Mouse (Mus musculus): ENCODE results near the gene Ptcd2. TPM values are rescaled to one million over a fixed set of nuclear protein-coding genes. Genes with fewer than 3 reads are reported as not detected.

Ptcd2 gene
- polyA plus RNA-seq, 1 experiment: 27.2 TPM

DNA sequence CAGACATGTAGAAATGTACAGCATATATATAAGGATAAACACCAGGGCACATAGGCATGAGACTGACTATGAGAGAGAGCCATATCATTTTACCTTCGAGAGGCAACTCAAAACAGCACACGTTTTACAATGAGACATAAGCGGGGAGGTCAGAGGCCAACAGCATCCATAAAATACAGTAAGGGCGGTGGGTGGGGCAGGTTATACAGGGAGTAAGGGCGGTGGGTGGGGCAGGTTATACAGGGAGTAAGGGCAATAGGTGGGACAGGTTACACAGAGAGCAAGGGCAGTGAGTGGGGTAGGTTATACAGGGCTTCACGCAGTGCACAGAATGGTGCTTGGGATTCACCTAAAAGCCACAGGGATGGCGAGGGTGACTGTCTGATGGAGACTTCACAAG lies 24.1 kb downstream of the Ptcd2 start:
- TF ChIP-seq USF1 (IDR thresholded peaks at IDR 0.05; ENCODE audit: low read depth) (no peak), FOSL1 (IDR thresholded peaks at IDR 0.05; ENCODE audit: insufficient read depth, low read length, poor library complexity, severe bottlenecking) (no peak), CTCF (IDR thresholded peaks at IDR 0.05; ENCODE audit: control insufficient read depth, insufficient read depth, insufficient read length) (no peak), MAX (IDR thresholded peaks at IDR 0.05) (no peak), MYOD1 (IDR thresholded peaks at IDR 0.05; ENCODE audit: control insufficient read depth, insufficient read length, low read depth) (no peak), CEBPB (IDR thresholded peaks at IDR 0.05; ENCODE audit: low read depth) (no peak), MYOG (IDR thresholded peaks at IDR 0.05; ENCODE audit: control insufficient read depth, extremely low read depth, insufficient read length) (no peak)
- Histone ChIP-seq H3K4me3 (ENCODE audit: insufficient read depth, poor library complexity, severe bottlenecking) (no peak overlapping the region), H3K36me3 (ENCODE audit: control insufficient read depth, insufficient read depth) (peaks cover 33% of the 10 kb centered on the region), H3K79me2 (ENCODE audit: control insufficient read depth, insufficient read depth) (no peaks in the 10 kb centered on the region), H3ac (ENCODE audit: control insufficient read depth, insufficient read length, low read depth) (no peak overlapping the region), H3K79me3 (ENCODE audit: low read depth) (no peaks in the 10 kb centered on the region), H3K27me3 (ENCODE audit: control insufficient read depth, insufficient read depth, insufficient read length) (no peaks in the 10 kb centered on the region)

DNA sequence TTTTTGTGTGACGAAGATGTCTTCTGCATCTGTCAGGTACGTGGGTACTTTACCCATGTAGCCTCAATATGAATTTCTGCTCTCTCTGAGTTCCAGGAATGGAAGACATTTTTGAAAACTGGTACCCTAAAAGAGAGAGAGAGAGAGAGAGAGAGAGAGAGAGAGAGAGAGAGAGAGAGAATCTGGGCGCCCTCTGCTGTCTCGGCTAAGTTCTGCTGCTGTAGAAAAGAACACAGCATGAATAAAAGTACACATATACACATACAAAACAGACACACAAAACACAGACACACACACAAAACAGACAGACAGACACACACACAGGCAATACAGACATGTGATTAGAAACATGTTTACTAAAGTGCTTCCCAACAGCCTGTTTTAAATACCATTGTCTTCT lies 27.4 kb downstream of the Ptcd2 start:
- Histone ChIP-seq H3ac (ENCODE audit: control insufficient read depth, insufficient read length, low read depth) (no peak overlapping the region), H3K79me2 (ENCODE audit: control insufficient read depth, insufficient read depth) (no peaks in the 10 kb centered on the region), H3K79me3 (ENCODE audit: low read depth) (no peaks in the 10 kb centered on the region), H3K36me3 (ENCODE audit: control insufficient read depth, insufficient read depth) (peaks cover 26% of the 10 kb centered on the region), H3K27me3 (ENCODE audit: control insufficient read depth, insufficient read depth, insufficient read length) (no peaks in the 10 kb centered on the region), H3K4me3 (ENCODE audit: insufficient read depth, poor library complexity, severe bottlenecking) (no peak overlapping the region)
- TF ChIP-seq FOSL1 (IDR thresholded peaks at IDR 0.05; ENCODE audit: insufficient read depth, low read length, poor library complexity, severe bottlenecking) (no peak), USF1 (IDR thresholded peaks at IDR 0.05; ENCODE audit: low read depth) (no peak), MAX (IDR thresholded peaks at IDR 0.05) (no peak), MYOD1 (IDR thresholded peaks at IDR 0.05; ENCODE audit: control insufficient read depth, insufficient read length, low read depth) (no peak), CTCF (IDR thresholded peaks at IDR 0.05; ENCODE audit: control insufficient read depth, insufficient read depth, insufficient read length) (no peak), MYOG (IDR thresholded peaks at IDR 0.05; ENCODE audit: control insufficient read depth, extremely low read depth, insufficient read length) (no peak), CEBPB (IDR thresholded peaks at IDR 0.05; ENCODE audit: low read depth) (no peak)

DNA sequence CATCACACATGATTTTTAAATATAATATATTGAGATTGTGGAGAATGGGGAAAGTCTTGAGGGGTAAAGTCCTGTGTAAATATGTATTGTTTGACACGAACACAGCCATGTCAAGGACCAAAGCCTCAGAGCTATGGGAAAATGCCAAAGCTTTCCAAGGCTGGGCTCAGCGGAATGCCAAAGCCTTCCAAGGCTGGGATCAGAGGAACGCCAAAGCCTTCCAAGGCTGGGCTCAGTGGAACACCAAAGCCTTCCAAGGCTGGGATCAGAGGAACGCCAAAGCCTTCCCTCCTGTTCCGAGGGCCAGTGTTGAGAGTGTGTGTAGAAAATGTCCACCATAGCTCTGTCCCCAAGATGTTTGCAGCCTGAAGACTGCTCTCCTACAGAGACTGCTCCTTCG lies 28.1 kb downstream of the Ptcd2 start:
- TF ChIP-seq CTCF (IDR thresholded peaks at IDR 0.05; ENCODE audit: control insufficient read depth, insufficient read depth, insufficient read length) (no peak), CEBPB (IDR thresholded peaks at IDR 0.05; ENCODE audit: low read depth) (no peak), MYOG (IDR thresholded peaks at IDR 0.05; ENCODE audit: control insufficient read depth, extremely low read depth, insufficient read length) (no peak), MYOD1 (IDR thresholded peaks at IDR 0.05; ENCODE audit: control insufficient read depth, insufficient read length, low read depth) (no peak), FOSL1 (IDR thresholded peaks at IDR 0.05; ENCODE audit: insufficient read depth, low read length, poor library complexity, severe bottlenecking) (no peak)
- Histone ChIP-seq H3K79me2 (ENCODE audit: control insufficient read depth, insufficient read depth) (no peaks in the 10 kb centered on the region), H3ac (ENCODE audit: control insufficient read depth, insufficient read length, low read depth) (no peak overlapping the region), H3K79me3 (ENCODE audit: low read depth) (no peaks in the 10 kb centered on the region), H3K4me3 (ENCODE audit: insufficient read depth, poor library complexity, severe bottlenecking) (no peak overlapping the region), H3K36me3 (ENCODE audit: control insufficient read depth, insufficient read depth) (peaks cover 25% of the 10 kb centered on the region), H3K27me3 (ENCODE audit: control insufficient read depth, insufficient read depth, insufficient read length) (no peaks in the 10 kb centered on the region)

DNA sequence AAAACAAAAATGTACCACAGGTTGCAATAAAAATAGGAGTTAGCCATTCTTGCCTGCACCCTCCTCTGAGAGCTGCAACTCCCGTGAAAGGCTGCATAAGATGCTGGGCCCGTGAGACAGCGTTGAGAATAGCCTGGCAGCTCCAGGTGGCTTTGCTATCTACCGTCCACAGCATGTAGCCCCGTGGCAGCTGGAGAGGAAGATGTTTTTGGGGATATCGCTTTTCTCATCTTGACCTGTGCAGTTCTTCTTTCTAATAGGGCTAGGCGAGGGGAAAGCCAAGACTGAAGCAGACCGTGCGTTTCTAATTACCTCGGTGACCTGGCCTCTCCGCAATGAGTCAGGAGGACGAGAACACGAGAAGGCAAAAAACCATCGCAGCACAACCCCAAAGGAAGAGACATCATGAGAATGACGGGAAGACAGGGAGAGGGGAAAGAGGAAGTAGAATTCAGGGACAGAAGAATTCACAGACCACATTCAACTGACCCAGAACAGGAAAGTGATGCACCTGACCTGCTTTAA lies 29.8 kb downstream of the Ptcd2 start:
- H3K79me3 ChIP-seq (ENCODE audit: low read depth): no peaks in the 10 kb centered on the region
- no peak overlapping the region for H3K4me3 ChIP-seq (ENCODE audit: insufficient read depth, poor library complexity, severe bottlenecking)
- H3K79me2 ChIP-seq (ENCODE audit: control insufficient read depth, insufficient read depth): no peaks in the 10 kb centered on the region
- TF ChIP-seq USF1 (IDR thresholded peaks at IDR 0.05; ENCODE audit: low read depth) (no peak), FOSL1 (IDR thresholded peaks at IDR 0.05; ENCODE audit: insufficient read depth, low read length, poor library complexity, severe bottlenecking) (no peak), MYOG (IDR thresholded peaks at IDR 0.05; ENCODE audit: control insufficient read depth, extremely low read depth, insufficient read length) (no peak), MYOD1 (IDR thresholded peaks at IDR 0.05; ENCODE audit: control insufficient read depth, insufficient read length, low read depth) (no peak), MAX (IDR thresholded peaks at IDR 0.05) (no peak), CEBPB (IDR thresholded peaks at IDR 0.05; ENCODE audit: low read depth) (no peak), CTCF (IDR thresholded peaks at IDR 0.05; ENCODE audit: control insufficient read depth, insufficient read depth, insufficient read length) (no peak)
- no peak overlapping the region for H3ac ChIP-seq (ENCODE audit: control insufficient read depth, insufficient read length, low read depth)
- peaks cover 9% of the 10 kb centered on the region for H3K36me3 ChIP-seq (ENCODE audit: control insufficient read depth, insufficient read depth)
- no peaks in the 10 kb centered on the region for H3K27me3 ChIP-seq (ENCODE audit: control insufficient read depth, insufficient read depth, insufficient read length)

DNA sequence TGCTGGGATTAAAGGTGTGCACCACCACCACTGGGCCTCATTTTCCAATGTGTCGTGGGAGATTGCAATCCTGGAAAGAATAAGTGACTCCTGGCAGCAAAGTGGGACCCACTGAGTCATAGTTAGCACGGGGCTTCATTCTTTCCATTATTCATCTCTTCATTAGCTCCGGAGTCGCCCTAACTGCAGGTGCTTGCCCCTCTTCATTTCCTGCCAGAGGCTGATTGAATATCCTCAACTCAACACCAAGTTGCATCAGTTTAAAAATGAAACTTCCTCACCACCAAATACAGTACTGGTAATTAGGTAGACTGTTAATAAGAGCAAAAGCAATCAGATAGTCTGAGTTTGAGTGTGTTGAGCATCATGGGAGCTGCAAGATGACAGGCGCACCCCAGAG lies 30.4 kb downstream of the Ptcd2 start:
- Histone ChIP-seq H3K36me3 (ENCODE audit: control insufficient read depth, insufficient read depth) (peaks cover 3% of the 10 kb centered on the region), H3K4me3 (ENCODE audit: insufficient read depth, poor library complexity, severe bottlenecking) (no peak overlapping the region), H3K27me3 (ENCODE audit: control insufficient read depth, insufficient read depth, insufficient read length) (no peaks in the 10 kb centered on the region), H3K79me2 (ENCODE audit: control insufficient read depth, insufficient read depth) (no peaks in the 10 kb centered on the region), H3ac (ENCODE audit: control insufficient read depth, insufficient read length, low read depth) (no peak overlapping the region), H3K79me3 (ENCODE audit: low read depth) (no peaks in the 10 kb centered on the region)
- TF ChIP-seq MAX (IDR thresholded peaks at IDR 0.05) (no peak), CTCF (IDR thresholded peaks at IDR 0.05; ENCODE audit: control insufficient read depth, insufficient read depth, insufficient read length) (no peak), MYOD1 (IDR thresholded peaks at IDR 0.05; ENCODE audit: control insufficient read depth, insufficient read length, low read depth) (no peak), USF1 (IDR thresholded peaks at IDR 0.05; ENCODE audit: low read depth) (no peak), FOSL1 (IDR thresholded peaks at IDR 0.05; ENCODE audit: insufficient read depth, low read length, poor library complexity, severe bottlenecking) (no peak), CEBPB (IDR thresholded peaks at IDR 0.05; ENCODE audit: low read depth) (no peak), MYOG (IDR thresholded peaks at IDR 0.05; ENCODE audit: control insufficient read depth, extremely low read depth, insufficient read length) (no peak)

DNA sequence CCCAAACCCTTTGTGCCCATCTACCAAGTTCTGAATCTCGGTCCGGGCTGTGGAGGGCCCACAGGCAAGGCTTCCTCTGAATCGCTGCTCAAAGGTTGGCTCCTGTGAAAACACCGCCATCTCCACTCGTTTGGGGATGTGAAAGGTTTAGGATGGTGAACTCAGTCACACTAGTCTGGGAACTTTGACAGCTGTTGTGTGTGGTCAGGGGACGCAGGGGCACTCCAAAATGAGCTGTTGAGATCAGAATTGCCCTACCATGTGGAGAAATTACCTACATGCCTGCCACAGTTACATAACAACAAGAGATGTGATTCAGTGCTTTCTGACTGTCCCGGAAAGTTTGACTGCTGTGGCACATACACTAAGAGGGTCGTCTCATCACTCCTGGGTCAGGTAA lies 36.1 kb downstream of the Ptcd2 start:
- TF ChIP-seq MYOD1 (IDR thresholded peaks at IDR 0.05; ENCODE audit: control insufficient read depth, insufficient read length, low read depth) (peak; percentile 71), CEBPB (IDR thresholded peaks at IDR 0.05; ENCODE audit: low read depth) (no peak), CTCF (IDR thresholded peaks at IDR 0.05; ENCODE audit: control insufficient read depth, insufficient read depth, insufficient read length) (no peak), USF1 (IDR thresholded peaks at IDR 0.05; ENCODE audit: low read depth) (no peak), MYOG (IDR thresholded peaks at IDR 0.05; ENCODE audit: control insufficient read depth, extremely low read depth, insufficient read length) (no peak), MAX (IDR thresholded peaks at IDR 0.05) (no peak), FOSL1 (IDR thresholded peaks at IDR 0.05; ENCODE audit: insufficient read depth, low read length, poor library complexity, severe bottlenecking) (no peak)
- no peak overlapping the region for H3K4me3 ChIP-seq (ENCODE audit: insufficient read depth, poor library complexity, severe bottlenecking)

More for the DNA sequence above, 36.1 kb downstream of the Ptcd2 start:
- Histone ChIP-seq H3ac (ENCODE audit: control insufficient read depth, insufficient read length, low read depth) (no peak overlapping the region), H3K36me3 (ENCODE audit: control insufficient read depth, insufficient read depth) (no peaks in the 10 kb centered on the region), H3K79me2 (ENCODE audit: control insufficient read depth, insufficient read depth) (no peaks in the 10 kb centered on the region), H3K27me3 (ENCODE audit: control insufficient read depth, insufficient read depth, insufficient read length) (no peaks in the 10 kb centered on the region), H3K79me3 (ENCODE audit: low read depth) (no peaks in the 10 kb centered on the region)
